Mouse (Mus musculus): ENCODE data around the gene Gng12. TPM values are rescaled to one million over a fixed set of nuclear protein-coding genes. Genes with fewer than 3 reads are reported as not detected.

The Gng12 gene
- total and polyA plus RNA-seq, 3 experiments: 15.5 to 35.6 (median 34.4) TPM

DNA sequence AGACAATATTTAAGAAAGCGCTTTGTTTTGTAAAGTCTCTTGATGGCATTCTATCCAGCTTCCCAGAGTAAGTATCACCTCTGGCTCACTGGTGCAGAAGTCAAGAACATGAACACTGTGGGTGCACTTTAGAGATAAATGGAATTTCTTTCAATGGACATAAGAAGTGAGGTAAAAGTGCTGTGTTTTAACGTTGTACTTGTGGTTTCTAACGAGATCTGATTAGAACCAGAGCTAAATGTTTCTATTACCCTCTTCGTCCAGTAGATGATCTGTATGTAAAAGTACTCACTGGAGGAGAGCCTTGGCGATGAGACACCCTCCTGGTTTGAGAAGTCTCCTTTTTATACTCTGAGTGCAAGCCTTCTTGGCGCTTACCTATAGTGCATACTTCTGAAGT lies 92.8 kb downstream of the Gng12 start:
- Histone ChIP-seq H3K79me2 (replicated peaks; ENCODE audit: control insufficient read depth, insufficient read depth, low read length) (peaks cover 1% of the 10 kb centered on the region; the same call in 1 of the 2 replicates), H3K4me1 (ENCODE audit: control insufficient read depth, insufficient read depth, low read length) (peaks cover 13% of the 10 kb centered on the region), H3K4me3 (no peak overlapping the region), H3K27ac (no peak overlapping the region), H3K27me3 (ENCODE audit: control insufficient read depth, insufficient read depth, low read length) (no peaks in the 10 kb centered on the region), H3K36me3 (ENCODE audit: control insufficient read depth, insufficient read depth, low read length) (peaks cover 2% of the 10 kb centered on the region), H3K9ac (ENCODE audit: low read depth, low read length) (no peak overlapping the region)
- TF ChIP-seq POLR2A (IDR thresholded peaks at IDR 0.05; ENCODE audit: insufficient read depth, low read depth, low read length): no peak
- TF ChIP-seq CTCF (IDR thresholded peaks at IDR 0.05): no peak
- no peak for TF ChIP-seq EP300 (IDR thresholded peaks at IDR 0.05; ENCODE audit: insufficient read depth, low read depth, low read length)
- intact Hi-C loops (cut with DNase I): no loop called here
- no peak for DNase-seq
- 90% methylated on average over 6 of the region's 6 CpGs for WGBS

DNA sequence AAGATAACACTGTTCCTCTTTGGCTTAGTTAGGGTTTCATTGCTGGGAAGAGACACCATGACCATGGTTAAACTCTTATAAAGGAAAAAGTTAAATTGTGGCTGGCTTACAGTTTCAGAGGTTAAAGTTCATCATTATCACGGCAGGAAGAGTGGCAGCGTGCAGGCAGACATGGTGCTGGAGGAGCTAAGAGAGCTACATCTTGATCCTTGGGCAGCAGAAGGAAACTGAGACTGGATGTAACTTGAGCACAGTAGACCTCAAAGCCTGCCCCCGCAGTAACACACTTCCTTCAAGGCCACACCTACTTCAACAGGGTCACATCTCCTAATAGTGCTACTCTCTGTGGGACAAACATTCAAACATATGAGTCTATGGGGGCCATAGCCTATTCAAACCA lies 93.3 kb downstream of the Gng12 start:
- WGBS: 60% methylated on average over 3 of the region's 3 CpGs
- intact Hi-C loops (cut with DNase I): no loop called here
- no peak overlapping the region for H3K27ac ChIP-seq
- H3K27me3 ChIP-seq (ENCODE audit: control insufficient read depth, insufficient read depth, low read length): no peaks in the 10 kb centered on the region
- H3K4me3 ChIP-seq: no peak overlapping the region
- H3K9ac ChIP-seq (ENCODE audit: low read depth, low read length): no peak overlapping the region
- peaks cover 2% of the 10 kb centered on the region for H3K36me3 ChIP-seq (ENCODE audit: control insufficient read depth, insufficient read depth, low read length)
- no peak for DNase-seq
- no peak for TF ChIP-seq POLR2A (IDR thresholded peaks at IDR 0.05; ENCODE audit: insufficient read depth, low read depth, low read length)
- TF ChIP-seq EP300 (IDR thresholded peaks at IDR 0.05; ENCODE audit: insufficient read depth, low read depth, low read length): no peak
- TF ChIP-seq CTCF (IDR thresholded peaks at IDR 0.05): no peak
- H3K4me1 ChIP-seq (ENCODE audit: control insufficient read depth, insufficient read depth, low read length): peaks cover 13% of the 10 kb centered on the region
- H3K79me2 ChIP-seq (replicated peaks; ENCODE audit: control insufficient read depth, insufficient read depth, low read length): peaks cover 1% of the 10 kb centered on the region; the same call in 1 of the 2 replicates

DNA sequence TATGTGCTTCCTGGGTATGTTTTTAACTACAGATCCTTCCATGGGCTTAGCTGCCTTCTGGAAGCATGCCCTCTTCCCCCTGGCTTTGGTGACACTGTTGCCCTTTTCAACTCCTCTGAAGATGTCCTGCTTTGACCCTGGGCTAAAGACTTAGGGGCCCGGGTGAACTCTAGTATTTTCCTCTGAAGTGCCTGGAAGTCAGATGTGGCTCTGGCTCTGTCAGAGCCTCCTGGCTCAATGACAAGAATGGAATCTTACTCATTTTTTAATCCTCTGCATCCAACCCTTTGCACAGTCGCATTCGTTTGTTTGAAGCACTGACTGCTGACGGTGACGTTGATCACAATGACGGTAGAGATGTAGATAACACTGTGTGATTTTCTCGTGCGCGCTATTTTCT lies 96.0 kb downstream of the Gng12 start:
- no peak for TF ChIP-seq CTCF (IDR thresholded peaks at IDR 0.05)
- TF ChIP-seq POLR2A (IDR thresholded peaks at IDR 0.05; ENCODE audit: insufficient read depth, low read depth, low read length): no peak
- no peak for TF ChIP-seq EP300 (IDR thresholded peaks at IDR 0.05; ENCODE audit: insufficient read depth, low read depth, low read length)
- H3K27me3 ChIP-seq (ENCODE audit: control insufficient read depth, insufficient read depth, low read length): no peaks in the 10 kb centered on the region
- WGBS: 41% methylated on average over 9 of the region's 9 CpGs
- no peak overlapping the region for H3K9ac ChIP-seq (ENCODE audit: low read depth, low read length)
- H3K27ac ChIP-seq: no peak overlapping the region
- peaks cover 12% of the 10 kb centered on the region for H3K4me1 ChIP-seq (ENCODE audit: control insufficient read depth, insufficient read depth, low read length)
- DNase-seq: no peak
- peaks cover 2% of the 10 kb centered on the region for H3K36me3 ChIP-seq (ENCODE audit: control insufficient read depth, insufficient read depth, low read length)
- H3K79me2 ChIP-seq (replicated peaks; ENCODE audit: control insufficient read depth, insufficient read depth, low read length): no peaks in the 10 kb centered on the region; the same call in 1 of the 2 replicates
- no peak overlapping the region for H3K4me3 ChIP-seq
- intact Hi-C loops (cut with DNase I): no loop called here

DNA sequence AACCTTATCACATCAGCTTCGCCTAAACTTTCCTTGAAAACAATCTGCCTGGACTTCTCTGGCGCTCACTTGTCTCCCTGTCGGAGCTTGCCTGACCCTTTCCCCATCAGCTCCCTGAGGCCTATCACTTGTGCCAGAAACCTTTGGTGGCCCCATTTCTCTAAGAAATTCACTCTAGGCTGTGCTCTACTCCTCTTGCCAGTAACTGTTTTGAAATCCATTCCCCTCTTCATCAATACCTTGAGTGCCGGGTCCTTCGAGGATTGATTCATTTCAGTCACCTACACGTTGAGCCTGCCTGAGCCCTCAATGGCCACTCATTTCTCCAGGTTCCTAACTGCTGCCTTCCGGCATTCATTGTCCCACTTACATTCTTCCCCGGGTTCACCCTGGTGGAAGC lies 96.6 kb downstream of the Gng12 start:
- no peak overlapping the region for H3K27ac ChIP-seq
- intact Hi-C loops (cut with DNase I): no loop called here
- TF ChIP-seq CTCF (IDR thresholded peaks at IDR 0.05) (no peak), POLR2A (IDR thresholded peaks at IDR 0.05; ENCODE audit: insufficient read depth, low read depth, low read length) (no peak), EP300 (IDR thresholded peaks at IDR 0.05; ENCODE audit: insufficient read depth, low read depth, low read length) (no peak)

DNA sequence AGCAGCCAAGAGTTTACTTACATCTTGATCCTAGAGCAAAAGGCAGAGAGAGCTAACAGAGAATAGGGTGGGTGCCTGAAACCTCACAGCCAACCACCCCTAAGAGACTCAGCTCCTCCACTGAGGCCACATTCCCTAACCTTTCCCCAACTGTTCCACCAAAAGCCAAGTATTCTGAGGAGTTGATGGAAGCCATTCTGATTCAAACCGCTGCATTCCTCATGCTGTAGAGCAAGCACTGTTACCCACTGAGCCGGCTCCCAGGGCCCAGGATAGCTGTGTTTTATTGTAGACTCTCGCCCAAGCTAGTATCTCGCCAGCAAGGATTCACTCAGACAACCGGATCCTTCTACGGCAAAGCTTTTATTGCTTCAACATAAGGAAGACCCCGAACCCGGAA lies 98.8 kb downstream of the Gng12 start:
- Histone ChIP-seq H3K9ac (ENCODE audit: low read depth, low read length) (no peak overlapping the region), H3K4me3 (no peak overlapping the region), H3K27me3 (ENCODE audit: control insufficient read depth, insufficient read depth, low read length) (no peaks in the 10 kb centered on the region), H3K79me2 (replicated peaks; ENCODE audit: control insufficient read depth, insufficient read depth, low read length) (no peaks in the 10 kb centered on the region; the same call in 1 of the 2 replicates), H3K4me1 (ENCODE audit: control insufficient read depth, insufficient read depth, low read length) (peaks cover 13% of the 10 kb centered on the region), H3K27ac (no peak overlapping the region), H3K36me3 (ENCODE audit: control insufficient read depth, insufficient read depth, low read length) (peaks cover 2% of the 10 kb centered on the region)
- intact Hi-C loops (cut with DNase I): no loop called here
- DNase-seq: no peak
- no peak for TF ChIP-seq EP300 (IDR thresholded peaks at IDR 0.05; ENCODE audit: insufficient read depth, low read depth, low read length)
- no peak for TF ChIP-seq CTCF (IDR thresholded peaks at IDR 0.05)
- no peak for TF ChIP-seq POLR2A (IDR thresholded peaks at IDR 0.05; ENCODE audit: insufficient read depth, low read depth, low read length)
- WGBS: 96% methylated on average over 8 of the region's 8 CpGs

More for the DNA sequence above, 96.6 kb downstream of the Gng12 start:
- 71% methylated on average over 8 of the region's 8 CpGs for WGBS
- Histone ChIP-seq H3K9ac (ENCODE audit: low read depth, low read length) (no peak overlapping the region), H3K4me1 (ENCODE audit: control insufficient read depth, insufficient read depth, low read length) (peaks cover 12% of the 10 kb centered on the region), H3K79me2 (replicated peaks; ENCODE audit: control insufficient read depth, insufficient read depth, low read length) (no peaks in the 10 kb centered on the region; the same call in 1 of the 2 replicates), H3K4me3 (no peak overlapping the region), H3K36me3 (ENCODE audit: control insufficient read depth, insufficient read depth, low read length) (peaks cover 2% of the 10 kb centered on the region), H3K27me3 (ENCODE audit: control insufficient read depth, insufficient read depth, low read length) (no peaks in the 10 kb centered on the region)
- DNase-seq: no peak

DNA sequence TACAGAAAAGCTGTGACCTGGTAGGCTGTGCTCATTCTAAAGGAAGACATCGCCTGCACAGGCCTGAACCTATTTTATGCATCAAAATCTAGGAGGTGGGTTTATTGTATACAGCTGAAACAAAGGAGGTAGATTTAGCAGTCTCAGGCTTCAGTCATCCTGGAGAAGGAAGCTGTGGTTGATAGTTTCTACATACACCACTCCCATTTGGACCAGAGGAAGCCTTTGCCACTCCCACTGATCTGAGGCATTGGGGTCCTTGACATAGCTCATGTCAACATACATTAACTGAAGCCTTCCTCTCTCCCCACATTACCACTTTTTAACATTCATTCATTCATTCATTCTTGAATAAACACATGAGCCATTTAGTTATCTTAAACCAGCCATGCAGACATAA lies 99.6 kb downstream of the Gng12 start:
- H3K9ac ChIP-seq (ENCODE audit: low read depth, low read length): no peak overlapping the region
- TF ChIP-seq EP300 (IDR thresholded peaks at IDR 0.05; ENCODE audit: insufficient read depth, low read depth, low read length): no peak
- no peak for TF ChIP-seq CTCF (IDR thresholded peaks at IDR 0.05)
- TF ChIP-seq POLR2A (IDR thresholded peaks at IDR 0.05; ENCODE audit: insufficient read depth, low read depth, low read length): no peak
- intact Hi-C loops (cut with DNase I): no loop called here
- H3K79me2 ChIP-seq (replicated peaks; ENCODE audit: control insufficient read depth, insufficient read depth, low read length): no peaks in the 10 kb centered on the region; the same call in 1 of the 2 replicates
- H3K4me1 ChIP-seq (ENCODE audit: control insufficient read depth, insufficient read depth, low read length): peaks cover 13% of the 10 kb centered on the region
- no peak overlapping the region for H3K27ac ChIP-seq
- 97% methylated on average over 1 of the region's 1 CpGs for WGBS
- no peak overlapping the region for H3K4me3 ChIP-seq
- no peak for DNase-seq
- H3K36me3 ChIP-seq (ENCODE audit: control insufficient read depth, insufficient read depth, low read length): peaks cover 2% of the 10 kb centered on the region
- no peaks in the 10 kb centered on the region for H3K27me3 ChIP-seq (ENCODE audit: control insufficient read depth, insufficient read depth, low read length)

All from heart, adult 2 months (tissue).